Mouse (Mus musculus) hematopoietic multipotent progenitor cell, adult 10-12 weeks (in vitro differentiated cells): ENCODE data around the gene Olfr70. TPM values are rescaled to one million over a fixed set of nuclear protein-coding genes. Genes with fewer than 3 reads are reported as not detected.

Experiments
- polyA plus RNA-seq: library from polyadenylated mRNA; stranded (reverse); fragments of >175 nt; gene quantifications from 2 replicates; pipeline ENCODE4 v1.2.3, GENCODE M21; 2012; ENCODE audit warnings: low replicate concordance

Olfr70 gene
- not detected in 2 replicates for polyA plus RNA-seq

DNA sequence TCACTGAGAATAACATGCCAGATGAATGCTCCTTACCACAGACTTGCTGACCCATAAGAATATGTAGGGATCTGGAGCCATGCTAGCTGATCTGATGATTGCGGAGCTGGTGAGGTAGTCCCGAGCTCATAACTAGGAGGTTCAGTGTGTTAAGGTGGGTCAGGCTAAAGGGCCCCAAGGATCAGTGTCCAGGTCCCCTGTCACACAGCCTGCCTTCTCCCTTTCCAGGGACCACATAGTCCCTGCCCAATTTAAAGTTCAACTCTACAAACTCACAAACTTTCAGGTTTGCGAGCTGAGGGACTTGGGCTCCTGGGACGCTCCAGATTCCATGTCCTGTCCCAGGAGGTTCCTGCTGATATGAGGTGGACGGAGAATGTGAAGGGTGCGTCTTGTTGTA lies at the start of gene Olfr70:
Gene Olfr70 (minus strand): TSS at position 101 of the 400 bp plus-strand sequence.

DNA sequence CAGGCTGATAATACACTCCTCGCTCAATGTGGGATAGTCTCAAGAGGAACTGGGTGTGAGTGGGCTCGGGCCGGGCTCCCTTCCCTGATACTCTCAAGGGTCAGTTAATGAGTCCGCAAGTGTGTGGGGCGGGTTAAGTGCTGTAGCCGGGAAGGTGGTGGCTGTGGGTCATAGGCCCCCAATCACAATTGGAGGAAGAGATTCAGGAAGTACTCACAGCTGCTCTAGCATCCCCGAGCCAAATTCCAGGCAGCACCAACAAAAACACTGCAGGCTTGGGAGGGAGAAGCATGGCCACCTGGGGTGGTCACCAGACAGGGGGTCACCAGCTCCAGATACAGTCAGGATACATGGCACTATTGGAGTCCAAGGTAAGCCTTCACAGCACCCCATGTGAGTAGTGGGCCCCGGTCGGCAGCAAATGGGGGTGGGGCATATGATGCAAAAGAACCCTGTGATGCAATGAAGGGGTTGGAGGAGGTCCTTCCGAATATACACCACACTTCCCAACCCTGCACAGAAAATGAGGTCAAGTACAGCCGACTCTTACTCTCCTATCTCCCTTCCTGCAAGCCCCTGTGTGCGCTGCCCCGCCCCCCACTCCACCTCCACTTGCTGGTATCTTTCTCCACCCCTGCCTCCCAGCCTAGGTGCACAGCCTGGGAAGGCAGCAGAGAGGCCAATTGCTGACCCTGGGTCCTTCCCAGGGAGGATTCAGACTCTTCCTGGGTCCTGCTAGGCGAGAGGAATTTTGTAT lies 29.4 kb upstream of the Olfr70 start, which contains the start of gene Spaar:
Gene Spaar (plus strand): TSS at position 241 of the 757 bp plus-strand sequence.

GRCm38 (mm10) chr4:43726995-43727394 lies 26.4 kb upstream of the Olfr70 start, which contains the start of gene Hrct1:
Gene Hrct1 (plus strand): TSS chr4:43727188.

GRCm38 (mm10) chr4:43709869-43710268 lies 9.3 kb upstream of the Olfr70 start, which contains the start of gene Olfr71:
Gene Olfr71 (minus strand): TSS chr4:43710255.

GRCm38 (mm10) chr4:43668782-43669427 lies 31.7 kb downstream of the Olfr70 start, which contains the start of the genes Tmem8b and Fam221b:
Gene Tmem8b (plus strand): TSS chr4:43668971.
Gene Fam221b (minus strand): TSS chr4:43669145.

GRCm38 (mm10) chr4:43656339-43657109 lies 44.1 kb downstream of the Olfr70 start, which contains the start of gene Hint2:
Gene Hint2 (minus strand): TSS chr4:43656466.

DNA sequence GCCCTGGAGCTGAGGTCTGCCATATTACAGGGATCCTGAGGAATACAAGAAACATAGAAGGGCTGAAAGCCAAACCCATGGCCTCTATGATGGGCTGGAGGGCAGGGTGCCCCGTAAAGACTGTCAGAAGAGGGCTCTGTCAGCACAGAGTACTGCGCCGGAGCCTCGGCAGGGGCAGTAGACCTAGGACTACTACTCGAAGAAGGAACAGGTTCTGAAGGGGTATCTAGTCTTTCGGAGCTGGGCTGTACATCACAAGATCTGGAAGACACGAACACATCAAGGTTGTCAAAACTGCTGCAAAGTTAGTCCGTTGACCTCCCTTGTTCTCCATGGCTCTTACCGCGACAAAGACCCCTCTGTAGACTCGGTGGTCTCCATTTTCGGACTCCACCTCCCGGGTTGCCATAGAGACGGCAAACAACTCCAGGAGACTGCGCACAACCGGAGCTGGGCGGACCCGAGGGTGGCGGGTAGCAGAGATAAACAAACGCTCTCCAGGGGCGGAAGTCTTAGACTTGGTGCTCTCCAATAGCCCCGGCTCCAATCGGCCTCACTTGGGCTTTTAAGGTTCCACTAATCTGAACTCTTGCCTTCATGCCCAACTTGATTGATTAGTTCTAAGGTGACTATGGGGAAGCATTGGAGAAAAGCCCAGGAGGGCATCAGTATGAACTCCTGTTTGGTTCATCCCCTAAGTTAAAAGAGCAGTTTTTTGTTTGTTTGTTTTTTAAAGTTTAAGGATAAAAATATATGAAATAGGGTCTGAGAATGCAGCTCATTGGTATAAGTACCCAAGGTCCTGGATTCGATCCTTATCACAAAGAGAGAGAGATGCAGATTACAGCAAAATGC lies 47.2 kb downstream of the Olfr70 start, which contains the start of gene Spag8:
Gene Spag8 (minus strand): TSS at position 434 of the 855 bp plus-strand sequence.

Other genes with a start within 250 kb of the Olfr70 start
- 75.3 and 370 TPM in 2 replicates for gene Cd72, start 246.2 kb downstream of the Olfr70 start, polyA plus RNA-seq
- gene Sit1, start 217.1 kb downstream of the Olfr70 start, polyA plus RNA-seq: 28.2 and 68.1 TPM in 2 replicates
- 85.7 and 181 TPM in 2 replicates for gene Ccdc107, start 207.9 kb downstream of the Olfr70 start, polyA plus RNA-seq
- 1.9 and 5.7 TPM in 2 replicates for gene Arhgef39, start 201.1 kb downstream of the Olfr70 start, polyA plus RNA-seq
- gene Car9, start 193.8 kb downstream of the Olfr70 start, polyA plus RNA-seq: 0.90 TPM in 1 of 2 replicates, not detected in the other
- 1.2 and 1.9 TPM in 2 replicates for gene Tpm2, start 177.0 kb downstream of the Olfr70 start, polyA plus RNA-seq
- 4.0 and 5.4 TPM in 2 replicates for gene Creb3, start 138.5 kb downstream of the Olfr70 start, polyA plus RNA-seq
- 255 and 288 TPM in 2 replicates for gene Tln1, start 138.1 kb downstream of the Olfr70 start, polyA plus RNA-seq
- gene Rgp1, start 122.1 kb downstream of the Olfr70 start, polyA plus RNA-seq: 21.3 and 132 TPM in 2 replicates
- 19.2 and 22.4 TPM in 2 replicates for gene Gba2, start 121.9 kb downstream of the Olfr70 start, polyA plus RNA-seq
- 0.22 TPM in 1 of 2 replicates, not detected in the other for gene Msmp, start 116.3 kb downstream of the Olfr70 start, polyA plus RNA-seq
- gene Npr2, start 68.9 kb downstream of the Olfr70 start, polyA plus RNA-seq: 0.38 and 0.63 TPM in 2 replicates
- 0.47 TPM in 1 of 2 replicates, not detected in the other for gene Spag8, start 47.2 kb downstream of the Olfr70 start, polyA plus RNA-seq
- 27.8 and 37.0 TPM in 2 replicates for gene Hint2, start 44.3 kb downstream of the Olfr70 start, polyA plus RNA-seq
- gene Tmem8b, start 31.8 kb downstream of the Olfr70 start, polyA plus RNA-seq: 4.0 and 9.5 TPM in 2 replicates
- gene Fam221b, start 31.7 kb downstream of the Olfr70 start, polyA plus RNA-seq: 0.04 and 0.05 TPM in 2 replicates
- not detected in 2 replicates for gene Olfr71, start 9.4 kb upstream of the Olfr70 start, polyA plus RNA-seq
- not detected in 2 replicates for gene Hrct1, start 26.4 kb upstream of the Olfr70 start, polyA plus RNA-seq
- not detected in 2 replicates for gene Spaar, start 29.2 kb upstream of the Olfr70 start, polyA plus RNA-seq
- gene Olfr159, start 70.2 kb upstream of the Olfr70 start, polyA plus RNA-seq: not detected in 2 replicates
- gene Olfr156, start 123.1 kb upstream of the Olfr70 start, polyA plus RNA-seq: not detected in 2 replicates
- gene Olfr157, start 139.4 kb upstream of the Olfr70 start, polyA plus RNA-seq: not detected in 2 replicates
- gene Olfr155, start 150.8 kb upstream of the Olfr70 start, polyA plus RNA-seq: not detected in 2 replicates
- gene Reck, start 174.7 kb upstream of the Olfr70 start, polyA plus RNA-seq: 0.17 and 0.44 TPM in 2 replicates